In the genomic region with DNA sequence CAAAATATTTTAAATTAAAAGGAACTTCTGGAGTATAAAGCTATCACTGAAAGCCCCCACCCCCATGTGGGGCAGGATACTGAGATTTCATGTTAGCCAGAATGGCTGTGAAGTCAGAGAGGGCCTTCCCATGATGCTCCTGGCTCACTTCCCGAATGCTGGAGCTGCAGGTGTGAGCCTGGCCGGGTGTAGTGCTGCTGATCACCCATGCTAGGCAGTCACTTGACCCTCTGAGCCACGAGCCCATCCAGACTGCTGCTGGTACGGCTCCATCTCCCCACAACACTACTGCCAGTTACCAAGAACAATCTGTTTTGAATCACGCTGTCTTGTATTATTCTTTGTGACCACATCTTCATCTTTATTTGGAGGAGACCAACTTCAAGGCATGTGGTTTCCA, we compare ENCODE assay signal across 25 mouse cellular contexts.
DNase-seq lines count a peak whose midpoint lies in the region; ATAC-seq and TF ChIP-seq lines count a peak whose summit lies in the region.
"Had no signal": no experiment of that assay in that cellular context is flagged by ENCODE, and none has a peak within 500 bp of the region (broad histone marks: within the 10 kb centered on the region; RNA-seq: fewer than 3 reads in every experiment).

No protein-coding gene starts in this region.

- TF ChIP-seq POLR2A in cerebellum, adult 2 months (IDR thresholded peaks at IDR 0.05; ENCODE audit: borderline replicate concordance, insufficient read depth, low read length): no peak

- H3K4me1 ChIP-seq in cerebellum, adult 2 months (ENCODE audit: control insufficient read depth, insufficient read depth, low read length): no peaks in the 10 kb centered on the region
- H3K4me1 ChIP-seq in heart, embryonic 12.5 days (replicated peaks): no peaks in the 10 kb centered on the region
- H3K4me1 ChIP-seq in liver, embryonic 11.5 days (replicated peaks; ENCODE audit: control insufficient read depth, insufficient read depth, low read length): no peaks in the 10 kb centered on the region
- H3K4me1 ChIP-seq in limb, embryonic 10.5 days: peaks cover 8% of the 10 kb centered on the region
- H3K4me1 ChIP-seq: forebrain, embryonic 13.5 days; heart, embryonic 15.5 days; hindbrain, embryonic 10.5 days had no signal

- no peak overlapping the region for H3K4me3 ChIP-seq in cerebellum, adult 2 months (replicated peaks; ENCODE audit: insufficient read depth, low read depth, low read length)
- H3K4me3 ChIP-seq in heart, embryonic 12.5 days: no peak overlapping the region
- no peak overlapping the region for H3K4me3 ChIP-seq in liver, embryonic 11.5 days (ENCODE audit: low read depth, low read length)
- H3K4me3 ChIP-seq in limb, embryonic 10.5 days: no peak overlapping the region
- H3K4me3 ChIP-seq: forebrain, embryonic 10.5 days; forebrain, embryonic 13.5 days; heart, embryonic 15.5 days; hindbrain, embryonic 10.5 days; hindbrain, embryonic 13.5 days had no signal

- H3K9ac ChIP-seq in heart, embryonic 12.5 days: no peak overlapping the region
- no peak overlapping the region for H3K9ac ChIP-seq in liver, embryonic 11.5 days (ENCODE audit: low read depth, low read length)
- H3K9ac ChIP-seq: forebrain, embryonic 13.5 days; heart, embryonic 15.5 days; hindbrain, embryonic 13.5 days had no signal

- H3K9me3 ChIP-seq in heart, embryonic 12.5 days (replicated peaks): 0 out of 2 replicates have a peak, but pooled peaks cover 3% of the 10 kb centered on the region
- H3K9me3 ChIP-seq in liver, embryonic 11.5 days (ENCODE audit: control insufficient read depth, low read length): no peaks in the 10 kb centered on the region
- no peaks in the 10 kb centered on the region for H3K9me3 ChIP-seq in limb, embryonic 10.5 days (replicated peaks)
- H3K9me3 ChIP-seq: forebrain, embryonic 10.5 days; forebrain, embryonic 13.5 days; heart, embryonic 15.5 days; hindbrain, embryonic 10.5 days; hindbrain, embryonic 13.5 days had no signal

- no peaks in the 10 kb centered on the region for H3K27me3 ChIP-seq in cerebellum, adult 2 months (ENCODE audit: control insufficient read depth, insufficient read depth, low read length)
- H3K27me3 ChIP-seq in heart, embryonic 12.5 days (replicated peaks): no peaks in the 10 kb centered on the region
- H3K27me3 ChIP-seq in liver, embryonic 11.5 days (replicated peaks; ENCODE audit: control insufficient read depth, insufficient read depth, low read length): no peaks in the 10 kb centered on the region
- no peaks in the 10 kb centered on the region for H3K27me3 ChIP-seq in limb, embryonic 10.5 days (ENCODE audit: low read depth, poor library complexity, severe bottlenecking)
- H3K27me3 ChIP-seq: forebrain, embryonic 13.5 days; heart, embryonic 15.5 days; hindbrain, embryonic 13.5 days; Patski had no signal

- peak; percentile 37 to 60 for DNase-seq in cerebellum, postnatal 10 days
- no peak for DNase-seq in cerebellum, adult 2 months
- DNase-seq in heart, adult 11 months: peak; percentile 64
- peak; percentile 1 for DNase-seq in liver
- DNase-seq in liver, embryonic 11.5 days (ENCODE audit: low spot score): no peak
- no peak for DNase-seq in limb, embryonic 10.5 days (ENCODE audit: low spot score)
- no peak for DNase-seq in retina, embryonic 14.5 days (ENCODE audit: low spot score)
- DNase-seq: adrenal gland, postnatal 10 days; adrenal gland, postnatal 36 days; cerebellum, adult 18-20 months; cerebellum, adult 9-11 months; gastrocnemius, postnatal 10 days; gastrocnemius, postnatal 36 days; heart, postnatal 10 days; heart, postnatal 36 days had no signal

- H3K27ac ChIP-seq in cerebellum, adult 2 months (ENCODE audit: insufficient read depth, low read length): no peak overlapping the region
- no peak overlapping the region for H3K27ac ChIP-seq in heart, embryonic 12.5 days (ENCODE audit: poor library complexity, severe bottlenecking)
- no peak overlapping the region for H3K27ac ChIP-seq in liver, embryonic 11.5 days (ENCODE audit: low read depth, low read length)
- H3K27ac ChIP-seq in limb, embryonic 10.5 days: peak overlapping the region; percentile 25; the same call in 1 of the 2 replicates
- H3K27ac ChIP-seq: forebrain, embryonic 10.5 days; forebrain, embryonic 13.5 days; heart, embryonic 15.5 days; hindbrain, embryonic 10.5 days; hindbrain, embryonic 13.5 days had no signal

- 37% methylated on average over 5 of the region's 5 CpGs for WGBS in cerebellum, adult 2 months
- WGBS in heart, embryonic 12.5 days: 78% methylated on average over 5 of the region's 5 CpGs
- WGBS in liver, embryonic 11.5 days: 89% methylated on average over 5 of the region's 5 CpGs
- WGBS in limb, embryonic 10.5 days: 85% methylated on average over 5 of the region's 5 CpGs

- H3K4me2 ChIP-seq in heart, embryonic 12.5 days: no peak overlapping the region
- no peak overlapping the region for H3K4me2 ChIP-seq in liver, embryonic 11.5 days
- H3K4me2 ChIP-seq: forebrain, embryonic 13.5 days; heart, embryonic 11.5 days; heart, embryonic 15.5 days; hindbrain, embryonic 13.5 days had no signal

- TF ChIP-seq CTCF in cerebellum, adult 2 months (IDR thresholded peaks at IDR 0.05; ENCODE audit: borderline replicate concordance, insufficient read depth, low read depth, low read length): no peak

- peaks cover 13% of the 10 kb centered on the region for H3K36me3 ChIP-seq in heart, embryonic 12.5 days
- H3K36me3 ChIP-seq in liver, embryonic 11.5 days (ENCODE audit: control insufficient read depth, insufficient read depth, low read length): no peaks in the 10 kb centered on the region
- H3K36me3 ChIP-seq in limb, embryonic 10.5 days: peaks cover 9% of the 10 kb centered on the region
- H3K36me3 ChIP-seq: heart, embryonic 15.5 days; hindbrain, embryonic 13.5 days had no signal

- ATAC-seq in heart, embryonic 12.5 days (ENCODE audit: insufficient number of reproducible peaks, low FRiP score): no peak
- ATAC-seq in liver, embryonic 11.5 days (replicated peaks; ENCODE audit: low FRiP score): no peak
- ATAC-seq: forebrain, embryonic 13.5 days; forebrain, embryonic 16.5 days; hindbrain, embryonic 16.5 days; Patski had no signal

Comparison
In these comparisons a context has a peak if more than half of its experiments do, and no peak if none do; other contexts are left out.
1. DNase-seq: peak in cerebellum, postnatal 10 days (2 of 2), heart, adult 11 months (single experiment) and liver (single experiment); none in cerebellum, adult 2 months (0 of 2), liver, embryonic 11.5 days (single experiment), limb, embryonic 10.5 days (single experiment) and retina, embryonic 14.5 days (single experiment).